Mouse (Mus musculus) kidney, postnatal 10 days (tissue): ENCODE results near the gene Tekt2.

Experiments used
- DNase-seq: peaks from one replicate; pipeline ENCODE4 v3.0.0; 2021; ENCODE audit warnings: mixed read lengths

Gene Tekt2

DNA sequence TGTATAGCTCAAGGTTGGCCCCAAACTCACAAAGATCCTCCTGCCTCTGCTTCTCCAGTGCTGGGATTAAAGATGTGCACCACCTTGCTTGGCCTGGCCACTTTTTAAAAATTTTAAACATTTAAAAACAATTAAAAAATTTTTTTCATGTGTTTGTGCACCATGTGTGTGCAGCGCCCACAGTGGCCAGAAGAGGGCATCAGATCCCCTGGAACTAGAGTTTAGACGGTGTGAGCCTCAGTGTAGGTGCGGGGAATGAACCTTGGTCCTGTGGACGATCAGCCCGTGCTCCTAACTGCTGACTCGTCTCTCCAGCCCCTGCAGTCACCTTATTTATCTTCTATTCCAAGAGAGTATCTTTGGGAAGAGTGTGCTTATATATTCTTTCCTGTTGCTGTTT lies 19.4 kb downstream of the Tekt2 start:
- DNase-seq, result no peak

DNA sequence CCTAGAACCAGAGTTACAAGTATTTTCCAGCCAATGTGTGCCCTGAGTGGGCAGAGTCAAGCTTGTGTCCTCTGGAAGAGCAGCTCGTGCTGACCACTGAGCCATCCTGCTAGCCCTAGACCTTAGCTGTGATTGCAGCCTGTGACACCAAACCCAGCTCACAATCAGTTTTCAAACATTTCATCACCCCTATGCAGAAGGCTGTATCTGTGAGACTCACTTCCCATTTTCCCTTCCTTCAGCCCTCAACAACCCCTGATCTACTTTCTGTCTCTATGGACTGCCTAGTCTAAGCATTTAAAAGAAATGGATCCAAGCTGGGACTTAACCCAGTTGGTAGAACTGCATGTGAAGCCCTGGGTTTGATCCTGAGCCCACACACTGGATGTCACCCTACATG lies 20.1 kb downstream of the Tekt2 start:
- DNase-seq, result no peak

DNA sequence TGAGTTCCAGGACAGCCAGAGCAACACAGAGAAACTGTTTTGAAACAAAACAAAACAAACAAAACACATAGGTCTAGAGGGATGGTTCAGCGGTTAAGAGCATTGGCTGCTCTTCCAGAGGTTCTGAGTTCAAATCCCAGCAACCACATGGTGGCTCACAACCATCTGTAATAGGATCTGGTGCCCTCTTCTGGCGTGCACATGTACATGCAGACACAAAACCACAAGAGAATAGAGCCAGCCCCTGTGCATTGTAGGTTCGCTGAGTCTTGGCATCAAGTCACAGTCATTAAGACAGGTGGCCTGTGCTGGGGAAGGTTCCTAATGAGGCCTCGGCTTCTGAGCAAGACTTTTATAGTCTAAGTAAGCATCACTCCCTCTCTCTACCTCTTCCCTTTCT lies 21.6 kb downstream of the Tekt2 start:
- DNase-seq, result no peak

DNA sequence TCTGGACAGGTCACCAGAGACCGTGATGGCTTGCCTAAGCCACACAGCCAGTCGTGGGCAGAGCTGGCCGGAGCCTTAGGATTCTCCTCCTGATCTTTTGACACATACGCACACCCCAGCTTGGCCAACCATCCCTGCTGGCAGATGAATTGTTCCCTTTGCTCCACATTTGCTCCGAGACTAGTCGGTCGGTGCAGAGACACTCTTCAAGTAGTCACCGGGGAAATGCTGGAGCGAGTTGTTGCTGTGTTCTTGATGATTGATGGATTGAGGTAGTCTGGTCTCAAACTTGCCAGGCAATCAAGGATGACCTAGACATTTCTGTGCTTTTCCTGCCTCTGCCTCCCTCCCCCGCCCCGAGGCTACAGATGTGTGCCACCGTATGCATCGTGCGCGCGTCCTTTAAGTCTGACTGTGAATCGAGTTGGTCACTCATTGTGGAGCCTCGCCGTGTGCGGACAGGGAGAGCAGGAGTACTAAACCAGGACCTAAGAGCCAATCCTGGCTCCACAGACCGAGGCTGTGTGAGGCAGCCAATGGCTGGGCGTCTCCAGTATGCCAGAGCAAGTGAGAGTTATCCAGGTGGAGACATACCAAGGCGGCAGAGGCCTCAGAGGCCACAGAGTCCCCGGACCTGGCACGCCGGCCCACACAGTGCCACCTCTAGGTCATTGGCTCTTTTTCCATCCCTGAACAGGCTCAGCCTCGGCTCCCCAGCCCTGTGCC lies 23.7 kb downstream of the Tekt2 start:
- no peak for DNase-seq

DNA sequence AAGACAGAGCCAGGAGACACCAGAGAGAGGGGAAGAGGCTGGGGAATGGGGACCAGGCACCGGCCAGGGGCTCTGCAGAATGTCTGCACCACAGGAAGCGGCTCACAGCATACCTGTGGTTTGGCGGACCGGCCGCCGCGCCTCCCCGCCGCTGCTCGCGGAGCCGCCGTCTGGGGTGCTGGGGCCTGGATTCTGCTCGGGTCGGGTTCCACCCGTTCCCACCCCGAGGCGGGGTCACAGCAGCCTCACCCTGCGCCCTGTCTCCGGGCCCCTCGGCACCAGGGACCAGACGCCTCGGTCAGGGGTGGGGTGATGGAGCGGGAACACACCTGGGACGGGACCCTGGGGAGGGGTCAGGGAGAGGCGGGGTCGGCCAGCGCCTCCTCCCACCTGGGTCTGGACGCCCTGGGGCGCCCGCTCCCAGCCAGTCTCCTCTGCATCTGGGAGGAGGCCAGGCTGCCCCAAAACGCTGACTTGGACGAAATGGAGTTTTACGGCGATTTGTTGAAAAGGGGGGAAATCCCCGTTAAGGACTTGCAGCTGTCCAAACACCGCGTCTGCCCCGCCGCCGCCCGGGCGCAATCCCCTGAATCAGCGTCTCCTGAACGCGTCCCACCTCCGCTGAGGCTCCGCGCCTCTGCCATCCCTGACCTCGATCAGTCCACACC lies 24.4 kb downstream of the Tekt2 start:
- DNase-seq, result peak; percentile 36

DNA sequence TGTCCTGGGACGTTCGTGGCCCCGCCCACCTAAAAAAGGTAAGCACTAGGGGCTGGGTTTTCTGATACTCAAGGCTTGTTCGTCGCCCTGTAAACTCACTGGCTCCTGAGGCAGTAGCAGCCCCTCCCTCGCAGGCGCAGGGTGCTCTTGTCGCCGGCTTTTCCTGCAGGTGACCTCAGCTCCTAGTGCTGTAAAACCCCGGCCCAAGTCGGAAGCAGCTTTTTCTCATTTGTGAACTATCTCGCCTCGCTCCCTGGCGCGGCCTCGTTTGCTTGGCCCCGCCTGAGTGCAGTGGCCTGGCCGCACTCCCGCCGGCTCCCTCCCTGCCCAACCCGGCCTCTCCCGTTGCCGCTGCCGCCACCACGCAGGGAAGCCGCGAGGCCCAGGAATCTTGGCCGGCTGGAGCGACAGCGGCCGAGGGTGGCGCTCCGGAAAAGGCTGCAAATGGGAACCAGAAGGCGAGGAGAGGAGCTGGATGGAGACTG lies 28.8 kb downstream of the Tekt2 start:
- DNase-seq, result peak; percentile 86

DNA sequence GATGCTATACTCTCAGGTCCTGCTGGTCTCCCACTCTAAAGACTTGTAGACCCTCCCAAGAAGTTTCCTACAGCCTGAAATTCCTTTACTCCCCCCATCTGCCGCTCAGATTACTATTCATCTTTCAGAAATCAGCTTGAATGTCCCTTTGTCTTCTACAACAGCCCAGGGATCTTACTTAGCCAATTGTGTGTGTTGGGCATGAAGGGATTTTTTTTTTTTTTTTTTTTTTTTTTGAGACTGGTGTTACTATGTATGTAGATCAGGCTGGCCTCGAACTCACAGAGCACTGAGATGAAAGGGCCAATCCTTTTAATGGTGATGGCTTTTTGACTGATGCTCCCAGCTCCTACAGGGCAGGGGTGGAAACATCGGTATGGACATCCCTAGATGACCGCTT lies 29.6 kb downstream of the Tekt2 start:
- no peak for DNase-seq

DNA sequence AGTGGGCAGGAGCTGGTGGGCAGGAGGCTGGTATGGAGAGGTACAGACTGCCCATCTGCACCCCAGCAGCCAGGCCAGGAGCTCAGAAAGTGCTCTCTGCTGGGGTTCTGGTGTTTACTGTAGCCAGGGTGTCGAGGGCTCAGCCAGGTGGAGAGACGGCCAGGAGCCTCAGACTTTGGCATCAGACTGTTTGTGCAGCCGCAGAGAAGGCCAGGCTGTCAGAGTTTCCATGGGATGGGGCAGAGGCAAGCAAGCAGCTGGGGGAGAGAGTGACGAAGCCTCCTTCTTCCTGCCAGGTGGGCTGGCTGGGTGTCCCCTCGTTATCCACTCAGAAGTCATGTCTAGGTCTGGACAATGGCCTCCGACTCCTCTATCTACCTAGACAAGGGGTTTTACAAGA lies 30.3 kb downstream of the Tekt2 start:
- no peak for DNase-seq

DNA sequence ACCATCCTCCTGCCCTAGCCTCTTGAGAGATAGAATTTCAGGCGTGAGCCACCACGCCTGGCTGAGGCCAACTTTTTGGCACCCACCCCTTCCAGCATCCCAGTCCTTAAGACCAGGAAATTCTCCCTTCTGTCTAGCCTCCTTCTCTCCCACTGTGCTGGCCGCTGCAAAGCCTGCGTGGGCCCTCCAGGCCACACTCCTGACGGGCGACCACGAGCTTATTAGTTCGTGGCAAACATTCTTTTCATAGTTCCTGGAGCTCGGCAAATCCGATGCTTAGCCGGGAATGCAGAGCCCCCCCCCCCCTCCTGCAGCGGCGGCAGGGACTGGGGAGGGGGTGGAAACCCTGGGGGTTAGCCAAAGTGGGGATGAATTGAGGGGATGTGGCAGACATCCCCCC lies 34.3 kb downstream of the Tekt2 start:
- no peak for DNase-seq

DNA sequence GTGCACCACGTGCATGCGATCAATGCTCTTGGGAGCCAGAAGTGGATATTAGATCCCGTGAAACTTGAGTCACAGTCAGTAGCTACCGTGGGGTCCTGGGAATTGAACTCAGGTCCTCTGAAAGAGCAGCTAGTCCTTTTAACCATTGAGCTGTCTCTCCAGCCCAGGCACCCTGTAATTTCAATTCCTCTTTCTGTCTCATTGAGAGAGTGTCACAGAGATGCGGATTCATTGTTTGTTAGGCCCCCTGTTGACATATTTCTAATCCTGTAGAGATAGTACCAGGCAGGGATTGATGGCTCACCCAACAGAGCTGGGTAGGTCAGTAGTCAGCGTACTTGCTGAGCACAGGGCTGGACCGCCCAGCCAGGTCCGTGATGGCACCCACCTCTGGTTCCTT lies 35.2 kb downstream of the Tekt2 start:
- no peak for DNase-seq

DNA sequence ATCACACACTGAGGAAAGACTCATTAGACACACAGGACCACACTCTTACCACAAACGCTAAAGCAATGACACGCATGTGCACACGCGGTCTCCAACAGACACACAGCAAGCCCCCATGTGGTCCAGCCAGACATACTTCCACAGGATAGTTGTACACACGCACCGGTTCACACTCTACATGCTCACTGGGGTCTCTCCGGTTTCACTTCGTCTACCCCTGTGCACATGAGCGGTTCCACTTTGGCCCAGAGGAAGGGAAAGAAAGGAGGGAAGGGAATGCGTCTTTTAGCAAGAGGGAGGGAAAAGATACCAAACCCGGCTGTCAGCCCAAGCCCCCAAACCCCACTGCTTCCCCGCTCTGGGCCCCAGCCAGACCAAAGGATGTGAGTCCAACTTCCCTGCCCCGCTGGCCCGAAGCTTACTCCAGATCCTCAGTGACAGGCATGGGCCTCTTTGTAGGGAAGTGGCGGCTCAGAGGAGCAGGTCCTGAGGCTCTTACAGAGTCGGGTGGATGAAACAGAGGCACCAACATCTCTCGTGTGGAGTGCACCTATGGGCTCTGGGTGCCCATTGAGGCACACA lies 37.3 kb downstream of the Tekt2 start:
- no peak for DNase-seq

DNA sequence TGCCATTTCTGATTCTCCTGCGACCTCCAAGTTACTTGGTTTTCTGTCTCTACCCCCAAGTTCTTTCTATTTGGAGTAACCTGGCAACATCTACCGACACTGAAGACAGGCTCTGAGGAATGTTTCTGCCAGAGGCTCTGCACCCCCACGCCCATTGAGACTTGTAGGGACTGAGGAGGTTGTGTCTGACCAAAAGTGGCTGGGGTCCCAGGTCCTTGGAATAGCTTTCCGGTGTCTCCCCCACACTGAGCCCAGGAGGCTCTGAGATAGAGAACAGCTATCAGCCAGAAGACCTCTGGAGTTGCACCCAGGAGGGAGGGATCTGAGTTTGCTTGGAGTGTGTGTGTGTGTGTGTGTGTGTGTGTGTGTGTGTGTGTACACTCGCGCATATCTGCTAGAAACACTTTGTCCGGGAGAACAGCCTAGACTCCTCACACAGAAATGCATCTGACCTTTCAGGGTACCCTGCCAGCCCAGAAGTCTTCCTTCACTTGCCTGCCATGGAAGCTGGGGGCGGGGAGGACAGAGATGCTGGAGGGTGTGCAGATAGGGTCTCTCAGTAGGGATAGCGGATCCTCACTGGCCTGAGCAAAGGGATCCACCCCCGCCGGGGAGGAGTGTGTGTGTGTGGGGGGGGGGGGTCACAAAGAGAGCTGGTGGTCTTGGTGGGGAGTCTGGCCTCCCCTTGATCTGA lies 38.0 kb downstream of the Tekt2 start:
- DNase-seq, result no peak

DNA sequence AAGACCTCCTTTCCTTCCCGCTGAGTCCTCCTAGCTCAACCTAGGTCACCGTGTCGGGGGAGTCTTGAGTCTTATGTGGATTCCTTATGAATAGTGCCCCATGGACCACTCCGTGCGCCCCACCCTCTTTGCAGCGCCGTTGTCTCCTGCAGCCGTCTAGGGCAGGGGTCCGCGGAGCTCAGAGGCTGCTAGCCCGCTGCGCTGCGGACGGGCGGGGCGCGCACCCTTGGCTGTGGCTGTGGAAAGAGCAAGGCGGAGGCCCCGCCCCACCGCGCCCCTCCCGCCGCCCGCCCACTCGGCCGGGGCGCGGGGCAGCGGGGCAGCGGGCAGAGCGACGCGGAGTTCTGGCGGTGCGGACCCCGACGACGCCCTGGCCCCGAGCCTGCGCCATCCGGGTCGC lies 39.0 kb downstream of the Tekt2 start, which contains the start of gene Col8a2:
Col8a2 (plus strand) TSS at position 302 of the 400 bp plus-strand sequence.
- peak; percentile 67 for DNase-seq

DNA sequence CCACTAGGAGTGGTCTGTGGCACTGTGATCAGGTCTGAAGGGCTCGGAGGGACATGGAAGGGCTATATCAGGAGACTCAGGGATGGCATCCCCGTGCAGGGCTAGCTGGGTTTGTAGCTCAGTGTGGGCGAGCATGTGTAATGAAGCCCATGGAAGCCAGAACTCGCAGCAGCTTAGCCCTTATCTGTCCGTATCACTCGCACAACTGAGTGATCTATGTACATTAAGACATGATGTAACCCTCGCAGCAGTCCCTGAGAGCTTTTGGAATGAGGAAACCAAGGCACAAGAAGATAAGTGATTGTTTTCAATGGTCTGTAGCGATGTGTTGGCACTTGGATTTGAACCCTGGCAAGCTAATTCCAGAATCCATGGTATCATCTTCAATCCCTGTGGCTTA lies 41.9 kb downstream of the Tekt2 start:
- DNase-seq, result no peak

DNA sequence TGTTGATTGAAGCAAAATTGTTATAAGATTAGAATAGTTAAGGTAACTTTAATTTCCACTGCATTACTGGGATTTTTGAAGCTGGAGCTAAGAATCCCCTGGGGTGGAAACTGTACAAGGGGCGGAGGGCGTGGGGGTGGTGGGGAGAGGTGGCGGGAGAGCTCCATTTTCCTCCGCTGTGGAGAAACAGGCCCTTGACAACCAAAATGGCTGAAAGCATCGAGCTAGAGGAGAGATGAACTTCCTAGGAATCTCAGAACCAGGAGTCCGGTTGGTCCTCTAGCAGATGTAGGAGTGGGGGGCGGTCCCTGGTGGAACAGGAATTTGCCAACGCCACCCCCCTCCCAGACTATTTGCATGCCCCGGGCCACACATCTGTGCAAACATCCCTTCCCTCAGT lies 43.8 kb downstream of the Tekt2 start:
- DNase-seq, result no peak

DNA sequence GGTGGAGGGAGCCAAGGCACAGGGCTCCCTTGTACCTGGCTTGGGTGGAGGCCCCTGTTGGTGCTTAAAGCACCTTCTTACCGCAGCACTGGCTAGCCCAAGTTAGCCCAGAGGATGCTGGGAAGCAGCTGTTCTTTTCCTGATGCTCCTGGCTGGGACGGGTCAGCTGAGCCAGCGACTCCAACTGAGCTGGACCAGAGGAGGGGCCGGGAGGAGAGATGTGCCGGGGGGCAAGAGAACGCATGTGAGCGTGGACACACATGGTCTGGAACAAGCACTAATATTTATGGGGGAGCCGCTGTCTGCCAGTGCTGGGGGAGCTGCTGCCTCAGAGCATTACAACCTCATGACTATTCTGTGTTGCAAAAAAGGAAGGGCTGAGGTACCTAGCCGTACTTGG lies 46.5 kb downstream of the Tekt2 start:
- no peak for DNase-seq

DNA sequence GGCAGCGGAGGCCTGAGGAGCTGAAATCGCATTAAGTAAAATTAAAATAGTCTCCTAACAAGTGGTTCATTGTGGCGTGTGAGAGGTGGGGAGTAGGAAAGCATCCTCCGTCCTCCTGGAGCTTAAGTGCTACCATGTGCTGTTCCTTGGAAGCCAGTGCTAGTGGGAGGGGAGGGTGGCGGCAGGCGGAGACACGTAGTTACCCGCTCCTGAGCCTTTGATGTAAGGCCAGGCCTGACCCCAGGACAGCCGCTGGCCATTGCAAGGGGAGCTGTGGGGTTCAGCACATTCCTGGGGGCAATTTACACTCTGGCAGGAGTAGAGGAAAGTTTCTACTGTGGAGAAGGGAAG lies 46.9 kb downstream of the Tekt2 start:
- DNase-seq, result no peak

DNA sequence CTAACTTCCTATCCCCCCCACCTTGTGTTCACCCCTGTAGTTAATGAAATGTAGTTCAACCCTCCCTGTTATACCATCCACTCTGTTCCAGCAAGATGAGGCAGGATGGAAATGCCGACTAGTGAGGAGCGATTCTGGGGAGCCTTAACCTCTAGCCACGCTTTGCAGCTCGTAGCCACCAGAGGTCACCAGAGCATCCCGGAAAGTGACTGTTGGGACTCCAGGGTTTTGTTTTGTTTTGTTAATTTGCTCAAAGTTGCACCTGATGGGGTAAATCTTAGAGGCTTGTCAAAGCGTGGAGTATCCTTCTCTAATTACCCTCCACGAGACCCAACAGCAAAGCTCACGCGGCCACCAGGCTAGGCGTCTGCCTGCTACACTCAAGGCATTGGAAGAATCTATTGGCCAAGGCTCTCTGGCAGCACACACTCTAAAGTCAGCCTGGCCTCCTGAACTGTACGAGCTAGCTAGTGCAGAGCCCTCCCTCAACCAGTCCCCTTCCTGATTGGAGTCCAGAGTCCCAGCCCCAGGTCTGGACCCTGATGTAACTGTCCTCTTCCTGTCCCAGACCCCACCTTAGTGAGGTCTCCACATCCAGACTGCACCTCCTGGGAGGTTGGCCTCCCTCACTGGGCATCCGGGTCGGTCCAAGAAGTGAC lies 47.5 kb downstream of the Tekt2 start:
- peak; percentile 77 for DNase-seq

DNA sequence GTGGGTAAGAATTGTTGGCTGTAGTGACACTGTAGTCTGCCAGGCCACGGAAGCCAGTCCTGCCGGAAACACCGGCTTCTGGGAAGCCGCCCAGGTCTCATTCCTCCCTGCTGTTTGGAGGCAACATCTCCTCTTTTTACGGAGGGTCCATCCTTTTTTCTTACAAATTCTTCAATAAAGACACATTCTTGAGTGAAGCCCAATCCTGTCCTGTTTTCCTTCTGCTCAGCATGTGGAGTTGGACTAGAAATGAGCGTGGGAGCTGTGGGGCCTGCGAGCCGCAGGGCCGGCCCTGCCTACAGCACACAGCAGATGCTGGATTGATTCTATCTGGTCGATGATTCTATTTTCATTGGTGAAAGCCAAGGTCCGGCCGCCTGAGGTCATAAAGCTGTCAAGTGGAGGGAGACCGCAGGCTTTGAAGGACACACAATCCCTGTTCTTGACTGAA lies 49.8 kb downstream of the Tekt2 start:
- peak; percentile 63 for DNase-seq

DNA sequence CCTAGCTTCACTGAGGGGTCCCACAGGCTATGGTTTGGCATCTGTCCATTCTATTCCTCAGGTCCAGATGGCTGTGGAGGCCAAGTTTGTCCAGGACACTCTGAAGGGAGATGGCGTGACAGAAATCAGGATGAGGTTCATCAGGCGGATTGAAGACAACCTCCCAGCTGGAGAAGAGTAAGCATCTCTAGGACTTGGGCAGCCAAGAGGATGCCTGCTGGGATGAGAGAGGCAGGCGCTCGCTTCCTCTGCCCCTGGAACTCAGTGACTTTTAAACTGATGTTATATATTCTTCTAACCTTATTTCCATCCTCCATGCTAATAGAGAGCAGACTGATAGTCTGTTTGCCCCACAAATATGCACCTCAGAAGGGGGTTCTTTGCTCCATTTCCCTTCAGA lies 50.4 kb downstream of the Tekt2 start:
- DNase-seq, result no peak

DNA sequence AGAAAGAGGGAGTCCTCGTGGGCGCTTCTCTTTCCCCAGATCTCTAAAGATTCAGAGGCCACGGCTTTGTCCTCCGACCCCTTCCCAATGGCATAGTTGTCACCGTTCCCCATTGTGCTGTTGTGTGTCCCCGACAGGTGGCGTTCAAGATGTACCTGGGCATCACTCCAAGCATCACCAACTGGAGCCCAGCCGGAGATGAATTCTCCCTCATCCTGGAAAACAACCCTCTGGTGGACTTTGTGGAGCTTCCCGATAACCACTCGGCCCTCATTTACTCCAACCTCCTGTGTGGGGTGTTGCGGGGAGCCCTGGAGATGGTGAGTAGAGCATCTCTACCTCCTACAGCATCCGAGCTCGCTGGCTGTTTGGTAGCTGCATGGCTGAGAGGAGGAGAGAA lies 51.7 kb downstream of the Tekt2 start:
- no peak for DNase-seq
